Mouse (Mus musculus): Measurements from ENCODE around the gene Paqr7.

DNA sequence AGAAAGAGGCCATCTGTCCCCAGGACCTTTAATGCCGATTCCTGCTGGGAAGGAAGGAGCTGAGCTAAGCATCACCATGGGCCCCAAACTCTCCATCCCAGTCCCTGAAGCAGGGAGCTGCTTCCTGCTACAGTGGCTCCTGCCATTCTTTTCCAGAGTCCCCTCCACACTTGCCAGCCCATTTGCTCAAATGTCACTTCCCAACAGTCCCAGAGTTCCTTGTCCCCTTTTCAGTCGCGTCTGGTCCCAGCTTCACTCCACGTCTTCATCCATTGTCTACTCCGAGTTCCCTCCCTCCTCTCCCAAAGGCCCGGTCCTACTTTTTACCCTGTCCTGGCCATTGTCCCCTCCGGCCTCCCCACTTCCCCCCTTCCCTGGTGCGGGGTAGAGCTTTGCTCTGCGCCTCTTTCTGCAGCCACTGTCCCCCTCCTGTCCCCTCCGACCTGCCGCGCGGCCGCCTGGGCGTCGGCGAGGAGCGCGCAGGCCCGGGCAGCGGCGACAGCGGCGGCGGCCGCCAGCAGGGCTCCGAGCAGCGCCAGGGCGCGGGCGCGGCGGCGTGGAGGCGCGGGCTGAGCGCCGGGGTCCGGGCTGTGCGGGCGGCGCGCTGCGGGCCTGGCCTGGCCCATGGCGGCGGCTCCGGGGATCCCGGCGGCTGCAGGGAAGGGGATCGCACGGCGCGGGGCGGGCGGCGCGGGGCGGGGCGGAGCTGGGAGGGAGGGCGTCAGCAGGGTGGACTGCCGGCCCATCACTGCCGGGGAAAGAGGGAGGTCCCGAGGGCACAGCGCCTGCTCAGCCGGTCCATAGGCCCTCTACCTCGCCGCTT lies 55.2 kb downstream of the Paqr7 start, which contains the start of gene Selenon:
- TF ChIP-seq POLR2A (IDR thresholded peaks at IDR 0.05; ENCODE audit: low read depth, low read length) (no peak), CTCF (IDR thresholded peaks at IDR 0.05; ENCODE audit: extremely low read depth, insufficient read depth, insufficient read length, insufficient replicate concordance) (no peak)
